In the genomic region with DNA sequence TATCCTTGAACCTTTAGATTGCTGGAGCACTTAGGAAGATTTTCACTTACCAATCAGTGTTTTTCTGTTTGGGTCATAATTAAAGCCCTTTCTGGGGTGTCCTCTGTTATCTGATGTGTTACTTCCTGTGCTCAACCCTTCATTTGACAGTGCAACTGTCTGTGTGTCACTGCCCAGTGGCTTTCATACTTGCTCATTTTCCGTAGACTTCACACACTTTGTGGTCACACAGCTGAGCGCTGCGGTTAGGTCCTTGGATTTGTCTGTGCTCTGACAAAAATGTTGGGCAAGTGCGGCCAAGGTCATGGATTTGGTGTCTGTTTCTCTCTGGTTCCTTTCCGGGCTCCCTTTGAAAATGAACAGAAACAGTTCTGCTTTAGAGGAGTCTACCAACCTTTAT, we compare ENCODE assay signal across 1 mouse cellular context.
TF ChIP-seq lines count a peak whose summit lies in the region.

No protein-coding gene starts in this region.

TF ChIP-seq in CH12.LX, 34 proteins besides CTCF, POLR2A, EP300 and RAD21 (continued from another document):
- TF ChIP-seq MAZ (IDR thresholded peaks at IDR 0.05; ENCODE audit: low read depth, low read length) = no peak
- no peak for TF ChIP-seq HCFC1 (IDR thresholded peaks at IDR 0.05; ENCODE audit: low read depth, low read length)
- TF ChIP-seq ZMIZ1 (IDR thresholded peaks at IDR 0.05; ENCODE audit: low read depth, low read length) = no peak
- no peak for TF ChIP-seq MAX (IDR thresholded peaks at IDR 0.05; ENCODE audit: low read length)
- no peak for TF ChIP-seq JUN (IDR thresholded peaks at IDR 0.05; ENCODE audit: insufficient read depth, low read depth, low read length)
- no peak for TF ChIP-seq SIN3A (IDR thresholded peaks at IDR 0.05; ENCODE audit: low read length)
- no peak for TF ChIP-seq MEF2A (IDR thresholded peaks at IDR 0.05; ENCODE audit: borderline replicate concordance, low read depth, low read length)
